ENCODE assay signal across 13 mouse cellular contexts in genomic region chr19:36922015-36922414, GRCm38 (mm10). TPM values are rescaled to one million over a fixed set of nuclear protein-coding genes. Genes with fewer than 3 reads are reported as not detected.
DNase-seq lines count a peak whose midpoint lies in the region; ATAC-seq and TF ChIP-seq lines count a peak whose summit lies in the region.
"Had no signal": no experiment of that assay in that cellular context is flagged by ENCODE, and none has a peak within 500 bp of the region (broad histone marks: within the 10 kb centered on the region; RNA-seq: fewer than 3 reads in every experiment).

No protein-coding gene starts in this region.

- TF ChIP-seq CTCF in midbrain, postnatal 0 days (IDR thresholded peaks at IDR 0.05), result peak; percentile 72

- H3K4me3 ChIP-seq in hindbrain, embryonic 11.5 days (ENCODE audit: low read depth, low read length), result no peak overlapping the region
- H3K4me3 ChIP-seq in hindbrain, embryonic 13.5 days, result no peak overlapping the region
- no peak overlapping the region for H3K4me3 ChIP-seq in midbrain, postnatal 0 days (ENCODE audit: low read depth, low read length)
- no peak overlapping the region for H3K4me3 ChIP-seq in midbrain, embryonic 10.5 days
- H3K4me3 ChIP-seq: forebrain, embryonic 15.5 days; neural tube, embryonic 12.5 days had no signal

- peak; percentile 56 for DNase-seq in hindbrain, embryonic 11.5 days (ENCODE audit: low spot score)
- peak; percentile 77 for DNase-seq in midbrain, postnatal 0 days (ENCODE audit: low spot score)
- no peak for DNase-seq in midbrain, embryonic 10.5 days (ENCODE audit: low spot score)
- peak; percentile 52 for DNase-seq in c-Kit-positive CD71-positive TER-119-negative erythroid progenitor cells, embryonic 14.5 days (ENCODE audit: low read depth)
- DNase-seq in splenic B cell, adult 2 months (ENCODE audit: low read depth, low spot score), result peak; percentile 83
- DNase-seq in cerebellum, adult 18-20 months, result no peak
- DNase-seq in ovary, postnatal 36 days (ENCODE audit: low spot score), result no peak
- DNase-seq: cerebellum, postnatal 25 days had no signal

- no peak overlapping the region for H3K9ac ChIP-seq in hindbrain, embryonic 11.5 days (ENCODE audit: low read depth, low read length)
- H3K9ac ChIP-seq in hindbrain, embryonic 13.5 days, result no peak overlapping the region
- no peak overlapping the region for H3K9ac ChIP-seq in midbrain, postnatal 0 days (replicated peaks; ENCODE audit: low read length, poor library complexity, severe bottlenecking)
- H3K9ac ChIP-seq: forebrain, embryonic 15.5 days; neural tube, embryonic 12.5 days had no signal

- H3K9me3 ChIP-seq in hindbrain, embryonic 11.5 days (ENCODE audit: control insufficient read depth, low read length), result no peaks in the 10 kb centered on the region
- no peaks in the 10 kb centered on the region for H3K9me3 ChIP-seq in hindbrain, embryonic 13.5 days
- H3K9me3 ChIP-seq in midbrain, postnatal 0 days (ENCODE audit: low read length), result no peaks in the 10 kb centered on the region
- H3K9me3 ChIP-seq in midbrain, embryonic 10.5 days (replicated peaks), result no peaks in the 10 kb centered on the region
- H3K9me3 ChIP-seq: forebrain, embryonic 15.5 days; neural tube, embryonic 12.5 days had no signal

- ATAC-seq in hindbrain, embryonic 11.5 days (ENCODE audit: low FRiP score), result no peak
- no peak for ATAC-seq in hindbrain, embryonic 13.5 days (ENCODE audit: low FRiP score)
- no peak for ATAC-seq in midbrain, postnatal 0 days (ENCODE audit: low FRiP score)
- ATAC-seq: activated CD4-positive, CD25-positive, alpha-beta regulatory T cell, adult 4 months; forebrain, embryonic 15.5 days had no signal

- H3K27me3 ChIP-seq in hindbrain, embryonic 11.5 days (ENCODE audit: control insufficient read depth, insufficient read depth, low read length), result no peaks in the 10 kb centered on the region
- peaks cover under 1% of the 10 kb centered on the region; the same call in 1 of the 2 replicates for H3K27me3 ChIP-seq in hindbrain, embryonic 13.5 days
- H3K27me3 ChIP-seq in midbrain, postnatal 0 days (ENCODE audit: insufficient read depth, low read length), result no peaks in the 10 kb centered on the region
- H3K27me3 ChIP-seq in midbrain, embryonic 10.5 days (ENCODE audit: low read depth, poor library complexity, severe bottlenecking), result no peaks in the 10 kb centered on the region
- H3K27me3 ChIP-seq in splenic B cell, adult 2 months (ENCODE audit: control insufficient read depth, insufficient read depth, low read length, poor library complexity, severe bottlenecking), result no peaks in the 10 kb centered on the region
- H3K27me3 ChIP-seq: forebrain, embryonic 15.5 days; neural tube, embryonic 12.5 days had no signal

- H3K4me2 ChIP-seq in hindbrain, embryonic 11.5 days (replicated peaks; ENCODE audit: low read depth, low read length), result no peak overlapping the region
- H3K4me2 ChIP-seq in hindbrain, embryonic 13.5 days, result no peak overlapping the region
- H3K4me2 ChIP-seq in midbrain, postnatal 0 days (ENCODE audit: low read depth, low read length, poor library complexity, severe bottlenecking), result no peak overlapping the region
- H3K4me2 ChIP-seq: forebrain, embryonic 15.5 days; neural tube, embryonic 12.5 days had no signal

- WGBS in hindbrain, embryonic 11.5 days, result 44% methylated on average over 2 of the region's 2 CpGs
- 45% methylated on average over 2 of the region's 2 CpGs for WGBS in hindbrain, embryonic 13.5 days
- WGBS in midbrain, postnatal 0 days, result 25% methylated on average over 2 of the region's 2 CpGs
- WGBS in midbrain, embryonic 10.5 days, result 31% methylated on average over 2 of the region's 2 CpGs

- peaks cover 3% of the 10 kb centered on the region; the same call in 1 of the 2 replicates for H3K4me1 ChIP-seq in hindbrain, embryonic 11.5 days (replicated peaks; ENCODE audit: control insufficient read depth, insufficient read depth, low read length)
- H3K4me1 ChIP-seq in hindbrain, embryonic 13.5 days (replicated peaks), result peaks cover 24% of the 10 kb centered on the region
- H3K4me1 ChIP-seq in midbrain, postnatal 0 days (ENCODE audit: insufficient read depth, low read length), result peaks cover 5% of the 10 kb centered on the region
- peaks cover 41% of the 10 kb centered on the region for H3K4me1 ChIP-seq in midbrain, embryonic 10.5 days

- no peaks in the 10 kb centered on the region for H3K36me3 ChIP-seq in hindbrain, embryonic 11.5 days (ENCODE audit: control insufficient read depth, insufficient read depth, low read length)
- no peaks in the 10 kb centered on the region for H3K36me3 ChIP-seq in hindbrain, embryonic 13.5 days
- no peaks in the 10 kb centered on the region for H3K36me3 ChIP-seq in midbrain, postnatal 0 days (ENCODE audit: insufficient read depth, low read length)
- H3K36me3 ChIP-seq in midbrain, embryonic 10.5 days, result no peaks in the 10 kb centered on the region
- no peaks in the 10 kb centered on the region for H3K36me3 ChIP-seq in splenic B cell, adult 2 months (ENCODE audit: control insufficient read depth, insufficient read depth, low read length, poor library complexity, severe bottlenecking)
- H3K36me3 ChIP-seq: forebrain, embryonic 15.5 days; neural tube, embryonic 12.5 days had no signal

- no peak overlapping the region for H3K27ac ChIP-seq in hindbrain, embryonic 11.5 days (ENCODE audit: low read depth, low read length)
- no peak overlapping the region for H3K27ac ChIP-seq in hindbrain, embryonic 13.5 days
- H3K27ac ChIP-seq in midbrain, postnatal 0 days (ENCODE audit: low read depth, low read length), result no peak overlapping the region
- no peak overlapping the region for H3K27ac ChIP-seq in midbrain, embryonic 10.5 days (replicated peaks)
- H3K27ac ChIP-seq: forebrain, embryonic 15.5 days; macrophage; neural tube, embryonic 12.5 days had no signal

RNA-seq across cellular contexts. Expression of gene Fgfbp3, which starts 2.6 kb away (rescaled TPM):
- polyA plus RNA-seq in hindbrain, embryonic 11.5 days (2014; fragmentation: Nextera tagmentation; extraction: Ambion mirVana), result 28.3 and 33.0 TPM in 2 replicates
- polyA plus RNA-seq in hindbrain, embryonic 13.5 days (2015; fragmentation: Nextera tagmentation; extraction: Ambion mirVana), result 56.2 and 64.3 TPM in 2 replicates
- 30.4 and 36.0 TPM in 2 replicates for total RNA-seq in midbrain, postnatal 0 days (2014; rRNA removed)
- 28.7 and 30.5 TPM in 2 replicates for polyA plus RNA-seq in midbrain, postnatal 0 days (2015; fragmentation: Nextera tagmentation; extraction: Ambion mirVana)
- 23.9 and 33.3 TPM in 2 replicates for polyA plus RNA-seq in midbrain, embryonic 10.5 days (2016; fragmentation: Nextera tagmentation; extraction: Ambion mirVana)
- polyA plus RNA-seq: activated CD4-positive, CD25-positive, alpha-beta regulatory T cell, adult 4 months had no signal

RNA-seq across cellular contexts. Expression of gene Btaf1, which starts 3.9 kb away (rescaled TPM):
- polyA plus RNA-seq in hindbrain, embryonic 11.5 days (2014; fragmentation: Nextera tagmentation; extraction: Ambion mirVana), result 19.0 and 20.2 TPM in 2 replicates
- 9.8 and 10.1 TPM in 2 replicates for polyA plus RNA-seq in hindbrain, embryonic 13.5 days (2015; fragmentation: Nextera tagmentation; extraction: Ambion mirVana)
- total RNA-seq in midbrain, postnatal 0 days (2014; rRNA removed), result 16.4 and 24.4 TPM in 2 replicates
- polyA plus RNA-seq in midbrain, postnatal 0 days (2015; fragmentation: Nextera tagmentation; extraction: Ambion mirVana), result 2.9 and 3.5 TPM in 2 replicates
- 17.5 and 19.2 TPM in 2 replicates for polyA plus RNA-seq in midbrain, embryonic 10.5 days (2016; fragmentation: Nextera tagmentation; extraction: Ambion mirVana)

Comparison
In these comparisons a context has a peak if more than half of its experiments do, and no peak if none do; other contexts are left out.
1. DNase-seq: peak in hindbrain, embryonic 11.5 days (single experiment), midbrain, postnatal 0 days (single experiment), c-Kit-positive CD71-positive TER-119-negative erythroid progenitor cells, embryonic 14.5 days (single experiment) and splenic B cell, adult 2 months (single experiment); none in midbrain, embryonic 10.5 days (single experiment), cerebellum, adult 18-20 months (0 of 2) and ovary, postnatal 36 days (single experiment).